Mouse (Mus musculus) limb, embryonic 12.5 days (tissue): ENCODE measurements around the gene Hba-a1. TPM values are rescaled to one million over a fixed set of nuclear protein-coding genes. Genes with fewer than 3 reads are reported as not detected.

Experiments
- ATAC-seq: fragments of 200-750 bp; cut with Nextera tagmentation; 2 replicates; pipeline ENCODE4 v1.8.0; 2017; ENCODE audit warnings: low read depth, moderate TSS enrichment; ENCODE audit not compliant: insufficient number of reproducible peaks, insufficient read depth, low FRiP score, low TSS enrichment
- H3K27ac ChIP-seq: fragments of 300-500 bp; sonication (generic); 2 replicates; pipeline ENCODE4 v1.5.1; 2016; ENCODE audit warnings: mild to moderate bottlenecking, moderate library complexity
- H3K27me3 ChIP-seq: fragments of 300-500 bp; sonication (generic); 2 replicates; pipeline ENCODE4 v1.6.1; 2016; ENCODE audit warnings: mild to moderate bottlenecking, moderate library complexity
- H3K36me3 ChIP-seq: fragments of 300-500 bp; sonication (generic); 2 replicates; pipeline ENCODE4 v1.6.1; 2016; ENCODE audit warnings: mild to moderate bottlenecking, moderate library complexity
- H3K4me1 ChIP-seq: fragments of 300-500 bp; sonication (generic); replicated peaks from 2 replicates; pipeline ENCODE4 v1.6.1; 2016
- H3K4me2 ChIP-seq: fragments of 300-500 bp; sonication (generic); 2 replicates; pipeline ENCODE4 v1.6.1; 2016; ENCODE audit warnings: mild to moderate bottlenecking, moderate library complexity
- H3K4me3 ChIP-seq: fragments of 300-500 bp; sonication (generic); replicated peaks from 2 replicates; pipeline ENCODE4 v1.5.1; 2016; ENCODE audit warnings: mild to moderate bottlenecking
- H3K9ac ChIP-seq: fragments of 300-500 bp; sonication (generic); replicated peaks from 2 replicates; pipeline ENCODE4 v1.6.1; 2016; ENCODE audit warnings: mild to moderate bottlenecking, moderate library complexity
- H3K9me3 ChIP-seq: fragments of 300-500 bp; sonication (generic); 2 replicates; pipeline ENCODE4 v1.6.1; 2016; ENCODE audit warnings: mild to moderate bottlenecking, moderate library complexity
- WGBS: fragments of 180-500 bp; shearing (Covaris S2); methylation state at CpG from one replicate; pipeline ENCODE4 v1.1.7; 2016; 5-methylcytosine and 5-hydroxymethylcytosine counted together
- polyA plus RNA-seq: library from polyadenylated mRNA; unstranded; fragments of >200 nt; fragmentation: Nextera tagmentation; extraction: Ambion mirVana; gene quantifications from 2 replicates; pipeline ENCODE4 v1.2.1, GENCODE M21; 2016

The Hba-a1 gene
- polyA plus RNA-seq, 1 experiment from 2014 or later = 3,017 TPM

- peaks cover 5% of the 10 kb centered on the region for H3K4me1 ChIP-seq
- no peak overlapping the region for H3K9ac ChIP-seq
- no peak overlapping the region for H3K4me2 ChIP-seq
- no peak for ATAC-seq
- no peak overlapping the region for H3K27ac ChIP-seq
- peaks cover 21% of the 10 kb centered on the region for H3K36me3 ChIP-seq
- H3K27me3 ChIP-seq = no peaks in the 10 kb centered on the region
- H3K9me3 ChIP-seq = no peaks in the 10 kb centered on the region
- H3K4me3 ChIP-seq = no peak overlapping the region
- 94% methylated on average over 3 of the region's 3 CpGs for WGBS
Measured at GRCm38 (mm10) chr11:32265117-32265738, 18.1 kb upstream of the Hba-a1 start.

- H3K27ac ChIP-seq = 0 out of 2 replicates have a peak overlapping the region, but pooled peaks have one; percentile 20
- peaks cover 5% of the 10 kb centered on the region for H3K4me1 ChIP-seq
- H3K4me3 ChIP-seq = no peak overlapping the region
- 0 out of 2 replicates have a peak overlapping the region, but pooled peaks have one; percentile 4 for H3K4me2 ChIP-seq
- H3K36me3 ChIP-seq = peaks cover 12% of the 10 kb centered on the region
- WGBS = 91% methylated on average over 6 of the region's 6 CpGs
- ATAC-seq = no peak
- no peaks in the 10 kb centered on the region for H3K9me3 ChIP-seq
- H3K9ac ChIP-seq = no peak overlapping the region
- H3K27me3 ChIP-seq = no peaks in the 10 kb centered on the region
Measured at GRCm38 (mm10) chr11:32266194-32266593, 17.1 kb upstream of the Hba-a1 start.

- H3K27me3 ChIP-seq = no peaks in the 10 kb centered on the region
- H3K27ac ChIP-seq = peak overlapping the region; percentile 97
- H3K4me1 ChIP-seq = peaks cover 5% of the 10 kb centered on the region
- 38% methylated on average over 6 of the region's 6 CpGs for WGBS
- peak overlapping the region; percentile 80 for H3K4me3 ChIP-seq
- no peaks in the 10 kb centered on the region for H3K9me3 ChIP-seq
- peak overlapping the region; percentile 90 for H3K9ac ChIP-seq
- H3K4me2 ChIP-seq = peak overlapping the region; percentile 60
- no peak for ATAC-seq
- peaks cover 11% of the 10 kb centered on the region for H3K36me3 ChIP-seq
Measured at GRCm38 (mm10) chr11:32266776-32267175, 16.5 kb upstream of the Hba-a1 start.

GRCm38 (mm10) chr11:32267188-32267884 lies 16.0 kb upstream of the Hba-a1 start, which contains the start of gene Nprl3:
Gene Nprl3 (minus strand): TSS chr11:32267707.
- peaks cover 5% of the 10 kb centered on the region for H3K36me3 ChIP-seq
- WGBS = under 1% methylated on average over 54 of the region's 54 CpGs
- H3K27ac ChIP-seq = peak within 1 kb of the TSS; percentile 97
- H3K9ac ChIP-seq = peak within 1 kb of the TSS; percentile 90
- H3K27me3 ChIP-seq = no peaks in the 10 kb centered on the region
- H3K4me1 ChIP-seq = peaks cover 5% of the 10 kb centered on the region
- peak within 1 kb of the TSS; percentile 60 for H3K4me2 ChIP-seq
- no peaks in the 10 kb centered on the region for H3K9me3 ChIP-seq
- H3K4me3 ChIP-seq = peak within 1 kb of the TSS; percentile 80
- peak; percentile 97 for ATAC-seq

GRCm38 (mm10) chr11:32267964-32268363 lies 15.3 kb upstream of the Hba-a1 start:
- Histone ChIP-seq H3K9ac (peak overlapping the region; percentile 90), H3K36me3 (no peaks in the 10 kb centered on the region), H3K9me3 (no peaks in the 10 kb centered on the region), H3K4me1 (peaks cover 5% of the 10 kb centered on the region), H3K4me2 (peak overlapping the region; percentile 60), H3K4me3 (peak overlapping the region; percentile 80), H3K27ac (peak overlapping the region; percentile 97), H3K27me3 (no peaks in the 10 kb centered on the region)
- ATAC-seq = peak; percentile 27; the same call in 1 of the 2 replicates
- 19% methylated on average over 5 of the region's 5 CpGs for WGBS

- WGBS = 83% methylated on average over 5 of the region's 5 CpGs
- no peak overlapping the region for H3K27ac ChIP-seq
Measured at GRCm38 (mm10) chr11:32268952-32269351, 14.4 kb upstream of the Hba-a1 start.

GRCm38 (mm10) chr11:32271178-32271577 lies 12.1 kb upstream of the Hba-a1 start:
- Histone ChIP-seq H3K27me3 (peaks cover 2% of the 10 kb centered on the region), H3K27ac (no peak overlapping the region), H3K9me3 (no peaks in the 10 kb centered on the region), H3K9ac (no peak overlapping the region), H3K4me2 (no peak overlapping the region), H3K4me1 (peaks cover 5% of the 10 kb centered on the region), H3K4me3 (no peak overlapping the region), H3K36me3 (no peaks in the 10 kb centered on the region)
- ATAC-seq = no peak
- WGBS = 38% methylated on average over 4 of the region's 4 CpGs

More at GRCm38 (mm10) chr11:32268952-32269351, 14.4 kb upstream of the Hba-a1 start:
- peaks cover 5% of the 10 kb centered on the region for H3K4me1 ChIP-seq
- H3K4me3 ChIP-seq = no peak overlapping the region
- no peak overlapping the region for H3K4me2 ChIP-seq
- H3K36me3 ChIP-seq = no peaks in the 10 kb centered on the region
- H3K9me3 ChIP-seq = no peaks in the 10 kb centered on the region
- no peak overlapping the region for H3K9ac ChIP-seq
- no peak for ATAC-seq
- no peaks in the 10 kb centered on the region for H3K27me3 ChIP-seq

GRCm38 (mm10) chr11:32276347-32276746 lies 7.0 kb upstream of the Hba-a1 start, which contains the start of gene Hba-x:
Gene Hba-x (plus strand): TSS chr11:32276400.
- Histone ChIP-seq H3K9ac (no peak within 1 kb of the TSS), H3K4me1 (no peaks in the 10 kb centered on the region), H3K4me2 (no peak within 1 kb of the TSS), H3K4me3 (no peak within 1 kb of the TSS), H3K27ac (no peak within 1 kb of the TSS), H3K27me3 (peaks cover 31% of the 10 kb centered on the region), H3K9me3 (no peaks in the 10 kb centered on the region), H3K36me3 (no peaks in the 10 kb centered on the region)
- no peak for ATAC-seq
- 78% methylated on average over 3 of the region's 3 CpGs for WGBS

- no peaks in the 10 kb centered on the region for H3K4me1 ChIP-seq
- no peak overlapping the region for H3K4me2 ChIP-seq
- peaks cover 37% of the 10 kb centered on the region for H3K27me3 ChIP-seq
- WGBS = 69% methylated on average over 21 of the region's 21 CpGs
- H3K9me3 ChIP-seq = no peaks in the 10 kb centered on the region
- no peak overlapping the region for H3K4me3 ChIP-seq
- H3K9ac ChIP-seq = no peak overlapping the region
- no peaks in the 10 kb centered on the region for H3K36me3 ChIP-seq
- ATAC-seq = no peak
- no peak overlapping the region for H3K27ac ChIP-seq
Measured at GRCm38 (mm10) chr11:32277736-32278457, 5.4 kb upstream of the Hba-a1 start.

GRCm38 (mm10) chr11:32278458-32278957 lies 4.8 kb upstream of the Hba-a1 start:
- Histone ChIP-seq H3K36me3 (no peaks in the 10 kb centered on the region), H3K27me3 (peaks cover 37% of the 10 kb centered on the region), H3K9ac (no peak overlapping the region), H3K27ac (no peak overlapping the region), H3K9me3 (no peaks in the 10 kb centered on the region), H3K4me2 (no peak overlapping the region), H3K4me3 (no peak overlapping the region), H3K4me1 (no peaks in the 10 kb centered on the region)
- ATAC-seq = no peak
- WGBS = 81% methylated on average over 12 of the region's 12 CpGs

GRCm38 (mm10) chr11:32280646-32281045 lies 2.7 kb upstream of the Hba-a1 start:
- ATAC-seq = no peak
- 73% methylated on average over 2 of the region's 2 CpGs for WGBS
- H3K9ac ChIP-seq = no peak overlapping the region
- H3K27ac ChIP-seq = no peak overlapping the region
- H3K9me3 ChIP-seq = no peaks in the 10 kb centered on the region
- H3K4me2 ChIP-seq = no peak overlapping the region
- H3K36me3 ChIP-seq = no peaks in the 10 kb centered on the region
- no peaks in the 10 kb centered on the region for H3K4me1 ChIP-seq
- H3K4me3 ChIP-seq = no peak overlapping the region
- H3K27me3 ChIP-seq = peaks cover 37% of the 10 kb centered on the region
